Mouse (Mus musculus): ENCODE measurements at regions not wholly inside any gene's neighbourhood (a gene's known extent, or its start where the extent isn't known, plus 50 kb on each side); places are given as distances from the start of the nearest gene placed in this dataset.
A peak's percentile ranks its signal among the peaks of the same experiment; 100 is the strongest.

DNA sequence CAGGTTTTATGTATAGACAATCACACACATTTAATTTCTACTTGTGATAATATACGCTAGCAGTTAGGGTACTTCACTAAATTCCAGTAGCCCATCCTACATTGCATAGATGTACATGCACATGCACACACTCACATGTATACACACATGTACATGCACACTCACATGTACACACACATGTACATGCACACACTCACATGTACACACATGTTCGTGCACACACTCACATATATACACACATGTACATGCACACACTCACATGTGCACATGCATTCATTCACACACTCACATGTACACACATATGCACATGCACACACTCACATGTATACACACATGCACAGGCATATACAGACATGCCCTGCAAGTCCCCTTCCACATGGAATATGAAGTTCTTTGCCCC is 326.8 kb downstream of the Tns1 start:
- no peak for ATAC-seq (ENCODE audit: insufficient number of reproducible peaks, insufficient read depth, low FRiP score, low TSS enrichment)
- no peak overlapping the region for H3K9ac ChIP-seq
- no peak overlapping the region for H3K27ac ChIP-seq
- H3K36me3 ChIP-seq: no peaks in the 10 kb centered on the region
- H3K4me3 ChIP-seq: no peak overlapping the region
- no peaks in the 10 kb centered on the region for H3K9me3 ChIP-seq
- H3K4me1 ChIP-seq: no peaks in the 10 kb centered on the region
- WGBS: 94% methylated on average over 2 of the region's 2 CpGs
- no peaks in the 10 kb centered on the region for H3K27me3 ChIP-seq
- no peak overlapping the region for H3K4me2 ChIP-seq (replicated peaks)

GRCm38 (mm10) chr1:73793871-73794270 is 330.4 kb downstream of the Tns1 start:
- no peaks in the 10 kb centered on the region for H3K4me1 ChIP-seq
- H3K36me3 ChIP-seq: no peaks in the 10 kb centered on the region
- WGBS: 83% methylated on average over 4 of the region's 4 CpGs
- no peak overlapping the region for H3K4me3 ChIP-seq
- no peak overlapping the region for H3K4me2 ChIP-seq (replicated peaks)
- no peak for ATAC-seq (ENCODE audit: insufficient number of reproducible peaks, insufficient read depth, low FRiP score, low TSS enrichment)
- H3K9ac ChIP-seq: no peak overlapping the region
- H3K9me3 ChIP-seq: no peaks in the 10 kb centered on the region
- no peak overlapping the region for H3K27ac ChIP-seq
- H3K27me3 ChIP-seq: no peaks in the 10 kb centered on the region

- no peak overlapping the region for H3K4me2 ChIP-seq (replicated peaks)
- no peaks in the 10 kb centered on the region for H3K9me3 ChIP-seq
- no peak overlapping the region for H3K4me3 ChIP-seq
- H3K4me1 ChIP-seq: no peaks in the 10 kb centered on the region
- no peaks in the 10 kb centered on the region for H3K36me3 ChIP-seq
- no peaks in the 10 kb centered on the region for H3K27me3 ChIP-seq
- 60% methylated on average over 3 of the region's 3 CpGs for WGBS
- no peak overlapping the region for H3K27ac ChIP-seq
- no peak overlapping the region for H3K9ac ChIP-seq
- no peak for ATAC-seq (ENCODE audit: insufficient number of reproducible peaks, insufficient read depth, low FRiP score, low TSS enrichment)
These were observed 331.0 kb downstream of the Tns1 start for GRCm38 (mm10) chr1:73793256-73793655.

GRCm38 (mm10) chr1:73792311-73792710 is 331.9 kb downstream of the Tns1 start:
- no peaks in the 10 kb centered on the region for H3K27me3 ChIP-seq
- H3K9ac ChIP-seq: no peak overlapping the region
- 92% methylated on average over 5 of the region's 5 CpGs for WGBS
- ATAC-seq (ENCODE audit: insufficient number of reproducible peaks, insufficient read depth, low FRiP score, low TSS enrichment): no peak
- no peak overlapping the region for H3K27ac ChIP-seq
- no peaks in the 10 kb centered on the region for H3K36me3 ChIP-seq
- H3K4me2 ChIP-seq (replicated peaks): no peak overlapping the region
- no peaks in the 10 kb centered on the region for H3K4me1 ChIP-seq
- H3K4me3 ChIP-seq: no peak overlapping the region
- no peaks in the 10 kb centered on the region for H3K9me3 ChIP-seq

DNA sequence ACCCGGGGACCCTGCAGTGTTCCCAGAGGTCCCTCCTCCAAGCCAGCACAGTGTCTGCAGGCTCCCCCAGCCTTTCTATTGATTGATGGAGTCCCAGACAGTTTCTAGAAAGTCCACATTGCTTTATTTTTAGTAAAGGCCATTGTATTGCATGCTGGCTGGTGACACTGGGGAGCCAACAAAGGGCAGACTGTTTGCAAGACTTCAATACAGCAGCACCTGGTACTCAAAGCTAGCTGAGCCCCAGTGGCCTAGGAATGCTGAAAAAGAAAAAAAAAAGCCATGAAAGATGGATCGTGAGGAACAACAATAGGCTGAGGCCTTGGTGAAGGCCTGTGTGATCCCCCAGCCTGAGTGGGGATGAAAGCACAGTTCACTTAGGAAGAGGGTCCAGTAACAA is 336.6 kb downstream of the Tns1 start:
- no peak overlapping the region for H3K9ac ChIP-seq
- H3K27me3 ChIP-seq: no peaks in the 10 kb centered on the region

DNA sequence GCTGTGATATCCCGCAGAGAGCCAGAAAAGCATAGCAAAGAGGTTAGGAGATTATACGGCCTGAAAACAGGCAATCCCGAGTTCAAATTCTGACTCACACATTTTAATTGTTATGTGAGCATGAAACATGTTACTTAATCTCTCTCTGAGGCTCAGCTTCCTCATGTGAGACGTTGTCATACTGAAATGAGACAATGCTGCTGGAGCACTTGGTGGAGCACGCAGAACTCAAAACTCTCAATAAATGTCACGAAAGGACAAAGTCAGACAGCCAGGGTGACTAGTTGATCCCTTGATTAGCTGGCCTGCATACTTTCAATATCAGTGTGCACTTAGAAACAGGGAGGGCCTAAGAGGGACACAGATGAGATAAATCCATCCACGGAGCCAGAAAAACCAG is 337.0 kb downstream of the Tns1 start:
- no peaks in the 10 kb centered on the region for H3K27me3 ChIP-seq
- no peaks in the 10 kb centered on the region for H3K36me3 ChIP-seq
- H3K27ac ChIP-seq: no peak overlapping the region
- no peaks in the 10 kb centered on the region for H3K9me3 ChIP-seq
- H3K4me2 ChIP-seq (replicated peaks): no peak overlapping the region
- no peak overlapping the region for H3K9ac ChIP-seq
- WGBS: 78% methylated on average over 7 of the region's 7 CpGs
- no peaks in the 10 kb centered on the region for H3K4me1 ChIP-seq
- H3K4me3 ChIP-seq: no peak overlapping the region
- ATAC-seq (ENCODE audit: insufficient number of reproducible peaks, insufficient read depth, low FRiP score, low TSS enrichment): no peak

More for the DNA sequence above, 336.6 kb downstream of the Tns1 start:
- 33% methylated on average over 2 of the region's 2 CpGs for WGBS
- no peaks in the 10 kb centered on the region for H3K36me3 ChIP-seq
- H3K27ac ChIP-seq: no peak overlapping the region
- H3K4me3 ChIP-seq: no peak overlapping the region
- H3K4me2 ChIP-seq (replicated peaks): no peak overlapping the region
- no peaks in the 10 kb centered on the region for H3K4me1 ChIP-seq
- no peak for ATAC-seq (ENCODE audit: insufficient number of reproducible peaks, insufficient read depth, low FRiP score, low TSS enrichment)
- H3K9me3 ChIP-seq: no peaks in the 10 kb centered on the region

DNA sequence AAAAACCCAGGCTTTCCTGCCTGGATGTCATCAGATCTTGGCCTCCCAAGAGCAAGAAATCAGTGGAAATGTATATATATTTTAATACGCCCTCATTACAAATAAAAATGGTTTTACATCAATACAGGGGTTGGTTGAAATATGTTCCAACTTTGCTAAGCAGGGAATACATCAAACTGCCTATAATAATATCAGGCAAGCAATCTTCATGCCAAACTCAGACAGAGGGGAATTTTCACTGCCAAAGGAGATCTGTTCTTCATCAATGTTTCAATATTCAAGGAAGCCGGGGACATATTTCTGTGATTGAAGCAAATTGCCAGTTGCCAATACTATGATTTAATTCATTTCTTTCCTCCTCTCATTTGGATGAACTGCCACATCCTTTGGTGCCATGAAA is 340.9 kb downstream of the Tns1 start:
- no peaks in the 10 kb centered on the region for H3K9me3 ChIP-seq
- H3K27me3 ChIP-seq: no peaks in the 10 kb centered on the region
- no peak overlapping the region for H3K9ac ChIP-seq
- no peak overlapping the region for H3K4me2 ChIP-seq (replicated peaks)
- H3K27ac ChIP-seq: no peak overlapping the region
- 75% methylated on average over 2 of the region's 2 CpGs for WGBS
- H3K36me3 ChIP-seq: no peaks in the 10 kb centered on the region
- H3K4me3 ChIP-seq: no peak overlapping the region
- H3K4me1 ChIP-seq: no peaks in the 10 kb centered on the region
- ATAC-seq (ENCODE audit: insufficient number of reproducible peaks, insufficient read depth, low FRiP score, low TSS enrichment): no peak

- Histone ChIP-seq H3K27ac (no peak overlapping the region), H3K4me3 (no peak overlapping the region), H3K9ac (no peak overlapping the region), H3K36me3 (no peaks in the 10 kb centered on the region), H3K4me1 (no peaks in the 10 kb centered on the region), H3K9me3 (no peaks in the 10 kb centered on the region), H3K4me2 (replicated peaks) (no peak overlapping the region), H3K27me3 (no peaks in the 10 kb centered on the region)
- WGBS: 68% methylated on average over 2 of the region's 2 CpGs
- ATAC-seq (ENCODE audit: insufficient number of reproducible peaks, insufficient read depth, low FRiP score, low TSS enrichment): no peak
These were observed 341.4 kb downstream of the Tns1 start for GRCm38 (mm10) chr1:73782871-73783270.

DNA sequence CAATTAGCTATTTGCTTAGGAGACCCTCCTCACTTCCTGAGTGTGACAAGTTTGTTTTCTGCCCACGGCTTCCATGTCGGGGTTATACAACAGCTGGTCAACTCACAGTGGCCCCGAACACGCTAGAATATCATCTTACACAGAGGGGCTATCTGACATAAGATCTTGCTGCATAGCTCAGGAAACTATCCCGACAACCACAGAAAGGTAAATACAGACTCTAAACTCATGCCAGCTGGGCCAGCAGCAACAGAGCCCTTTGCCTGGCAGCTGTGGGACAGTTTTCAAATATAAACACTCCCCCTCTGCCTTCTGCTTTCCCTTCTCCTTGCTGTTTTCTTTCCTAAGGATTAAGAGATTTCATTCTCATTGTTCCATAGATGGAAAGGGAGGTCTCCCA is 352.5 kb downstream of the Tns1 start:
- H3K27ac ChIP-seq: peak overlapping the region; percentile 50; the same call in 1 of the 2 replicates
- WGBS: 10% methylated on average over 5 of the region's 5 CpGs

GRCm38 (mm10) chr1:73770631-73771030 is 353.6 kb downstream of the Tns1 start:
- Histone ChIP-seq H3K4me2 (replicated peaks) (no peak overlapping the region), H3K9me3 (no peaks in the 10 kb centered on the region), H3K9ac (no peak overlapping the region), H3K27me3 (no peaks in the 10 kb centered on the region), H3K4me1 (peaks cover 7% of the 10 kb centered on the region; the same call in 1 of the 2 replicates), H3K4me3 (no peak overlapping the region), H3K27ac (no peak overlapping the region), H3K36me3 (no peaks in the 10 kb centered on the region)
- WGBS: 88% methylated on average over 5 of the region's 5 CpGs
- no peak for ATAC-seq (ENCODE audit: insufficient number of reproducible peaks, insufficient read depth, low FRiP score, low TSS enrichment)

More for the DNA sequence above, 352.5 kb downstream of the Tns1 start:
- no peak overlapping the region for H3K4me3 ChIP-seq
- no peaks in the 10 kb centered on the region for H3K36me3 ChIP-seq
- no peak for ATAC-seq (ENCODE audit: insufficient number of reproducible peaks, insufficient read depth, low FRiP score, low TSS enrichment)
- peaks cover 7% of the 10 kb centered on the region; the same call in 1 of the 2 replicates for H3K4me1 ChIP-seq
- no peak overlapping the region for H3K9ac ChIP-seq
- no peaks in the 10 kb centered on the region for H3K9me3 ChIP-seq
- H3K27me3 ChIP-seq: no peaks in the 10 kb centered on the region
- no peak overlapping the region for H3K4me2 ChIP-seq (replicated peaks)

GRCm38 (mm10) chr1:73764611-73765333 is 359.5 kb downstream of the Tns1 start:
- no peak for ATAC-seq (ENCODE audit: insufficient number of reproducible peaks, insufficient read depth, low FRiP score, low TSS enrichment)
- H3K27ac ChIP-seq: no peak overlapping the region

GRCm38 (mm10) chr1:73758110-73759061 is 365.9 kb downstream of the Tns1 start:
- H3K27ac ChIP-seq: peak overlapping the region; percentile 65; the same call in 1 of the 2 replicates
- 14% methylated on average over 11 of the region's 11 CpGs for WGBS
- no peaks in the 10 kb centered on the region for H3K9me3 ChIP-seq
- peak overlapping the region; percentile 23 for H3K4me2 ChIP-seq (replicated peaks)
- peaks cover 26% of the 10 kb centered on the region for H3K4me1 ChIP-seq
- H3K9ac ChIP-seq: no peak overlapping the region
- H3K4me3 ChIP-seq: no peak overlapping the region
- peak; percentile 89 for ATAC-seq (ENCODE audit: insufficient number of reproducible peaks, insufficient read depth, low FRiP score, low TSS enrichment)
- H3K27me3 ChIP-seq: no peaks in the 10 kb centered on the region
- H3K36me3 ChIP-seq: no peaks in the 10 kb centered on the region

More at GRCm38 (mm10) chr1:73764611-73765333, 359.5 kb downstream of the Tns1 start:
- peaks cover 9% of the 10 kb centered on the region; the same call in 1 of the 2 replicates for H3K4me1 ChIP-seq
- H3K4me3 ChIP-seq: no peak overlapping the region
- no peak overlapping the region for H3K9ac ChIP-seq
- no peaks in the 10 kb centered on the region for H3K27me3 ChIP-seq
- no peaks in the 10 kb centered on the region for H3K36me3 ChIP-seq
- H3K9me3 ChIP-seq: no peaks in the 10 kb centered on the region
- WGBS: 51% methylated on average over 5 of the region's 5 CpGs
- H3K4me2 ChIP-seq (replicated peaks): no peak overlapping the region
